Comparison of ENCODE assay signal across 11 mouse cellular contexts in genomic region chr2:93228480-93228824, GRCm38 (mm10). TPM values are rescaled to one million over a fixed set of nuclear protein-coding genes. Genes with fewer than 3 reads are reported as not detected.
A peak's percentile ranks its signal among the peaks of the same experiment; 100 is the strongest.
DNase-seq lines count a peak whose midpoint lies in the region; ATAC-seq lines count a peak whose summit lies in the region.
"Had no signal": no experiment of that assay in that cellular context is flagged by ENCODE, and none has a peak within 500 bp of the region (broad histone marks: within the 10 kb centered on the region; RNA-seq: fewer than 3 reads in every experiment).

No protein-coding gene starts in this region.

- no peak overlapping the region for H3K4me3 ChIP-seq in hindbrain, embryonic 13.5 days
- no peak overlapping the region for H3K4me3 ChIP-seq in midbrain, embryonic 15.5 days
- H3K4me3 ChIP-seq: myocyte had no signal

- peaks cover 65% of the 10 kb centered on the region for H3K4me1 ChIP-seq in hindbrain, embryonic 13.5 days (replicated peaks)
- H3K4me1 ChIP-seq in midbrain, embryonic 15.5 days: peaks cover 41% of the 10 kb centered on the region

- H3K9ac ChIP-seq in hindbrain, embryonic 13.5 days: peak overlapping the region; percentile 49
- H3K9ac ChIP-seq in midbrain, embryonic 15.5 days: no peak overlapping the region

- DNase-seq in adrenal gland, postnatal 14 days: peak; percentile 41
- DNase-seq in adrenal gland, postnatal 10 days: no peak
- peak; percentile 70 for DNase-seq in embryo, embryonic 11 days
- no peak for DNase-seq in spleen, postnatal 10 days (ENCODE audit: low spot score in 2 of 2)
- no peak for DNase-seq in cerebellum, postnatal 25 days
- no peak for DNase-seq in c-Kit-positive CD71-positive TER-119-positive erythroid progenitor cells, embryonic 14.5 days (ENCODE audit: low spot score)
- DNase-seq: liver; spleen, adult 18-20 months had no signal

- H3K4me2 ChIP-seq in hindbrain, embryonic 13.5 days: no peak overlapping the region
- H3K4me2 ChIP-seq in midbrain, embryonic 15.5 days: no peak overlapping the region; the same call in 1 of the 2 replicates

- no peaks in the 10 kb centered on the region for H3K27me3 ChIP-seq in hindbrain, embryonic 13.5 days
- no peaks in the 10 kb centered on the region for H3K27me3 ChIP-seq in midbrain, embryonic 15.5 days (replicated peaks)

- peak overlapping the region; percentile 87 for H3K27ac ChIP-seq in hindbrain, embryonic 13.5 days
- peak overlapping the region; percentile 75 for H3K27ac ChIP-seq in midbrain, embryonic 15.5 days

- ATAC-seq in hindbrain, embryonic 13.5 days (ENCODE audit: low FRiP score): peak; percentile 23
- peak; percentile 44 for ATAC-seq in midbrain, embryonic 15.5 days (replicated peaks)

- 5% methylated on average over 5 of the region's 5 CpGs for WGBS in hindbrain, embryonic 13.5 days
- WGBS in midbrain, embryonic 15.5 days: 3% methylated on average over 5 of the region's 5 CpGs

- H3K36me3 ChIP-seq in hindbrain, embryonic 13.5 days: no peaks in the 10 kb centered on the region
- no peaks in the 10 kb centered on the region for H3K36me3 ChIP-seq in midbrain, embryonic 15.5 days (replicated peaks)

- no peaks in the 10 kb centered on the region for H3K9me3 ChIP-seq in hindbrain, embryonic 13.5 days
- no peaks in the 10 kb centered on the region for H3K9me3 ChIP-seq in midbrain, embryonic 15.5 days

RNA-seq across cellular contexts. Expression of gene Trp53i11, which starts 41.1 kb away (rescaled TPM):
- 70.9 and 86.9 TPM in 2 replicates for total RNA-seq in adrenal gland, postnatal 14 days (2021)
- 10 to 100 TPM; 87.9 to 89.8 TPM for total RNA-seq in adrenal gland, postnatal 10 days (2021)
- polyA plus RNA-seq in hindbrain, embryonic 13.5 days (2015; fragmentation: Nextera tagmentation; extraction: Ambion mirVana): 109 and 110 TPM in 2 replicates
- 128 and 138 TPM in 2 replicates for polyA plus RNA-seq in midbrain, embryonic 15.5 days (2015; fragmentation: Nextera tagmentation; extraction: Ambion mirVana)

Comparison
In these comparisons a context has a peak if more than half of its experiments do, and no peak if none do; other contexts are left out.
1. DNase-seq: peak in adrenal gland, postnatal 14 days (single experiment) and embryo, embryonic 11 days (single experiment); none in adrenal gland, postnatal 10 days (single experiment), spleen, postnatal 10 days (0 of 2), cerebellum, postnatal 25 days (0 of 2) and c-Kit-positive CD71-positive TER-119-positive erythroid progenitor cells, embryonic 14.5 days (single experiment).